Comparison of ENCODE assay signal across 21 mouse cellular contexts in genomic region chr16:21690216-21690755, GRCm38 (mm10). TPM values are rescaled to one million over a fixed set of nuclear protein-coding genes. Genes with fewer than 3 reads are reported as not detected.
A peak's percentile ranks its signal among the peaks of the same experiment; 100 is the strongest.
DNase-seq lines count a peak whose midpoint lies in the region; ATAC-seq and TF ChIP-seq lines count a peak whose summit lies in the region.
"Had no signal": no experiment of that assay in that cellular context is flagged by ENCODE, and none has a peak within 500 bp of the region (broad histone marks: within the 10 kb centered on the region; RNA-seq: fewer than 3 reads in every experiment).

No protein-coding gene starts in this region.

- no peak for TF ChIP-seq CTCF in layer of hippocampus, adult 2 months (conservative IDR thresholded peaks at IDR 0.05)

- peak overlapping the region; percentile 14; the same call in 1 of the 2 replicates for H3K27ac ChIP-seq in midbrain, embryonic 10.5 days (replicated peaks)
- H3K27ac ChIP-seq in midbrain, embryonic 16.5 days (ENCODE audit: low read length) = no peak overlapping the region
- H3K27ac ChIP-seq in midbrain, embryonic 13.5 days = peak overlapping the region; percentile 7; the same call in 1 of the 2 replicates
- H3K27ac ChIP-seq in layer of hippocampus, adult 2 months = no peak overlapping the region
- H3K27ac ChIP-seq: forebrain, embryonic 12.5 days; hindbrain, embryonic 10.5 days; intestine, embryonic 15.5 days; kidney, embryonic 15.5 days; limb, embryonic 10.5 days; macrophage; neural tube, embryonic 13.5 days had no signal

- H3K9ac ChIP-seq in midbrain, embryonic 16.5 days (ENCODE audit: low read depth, low read length) = no peak overlapping the region
- H3K9ac ChIP-seq in midbrain, embryonic 13.5 days (replicated peaks) = no peak overlapping the region
- H3K9ac ChIP-seq: forebrain, embryonic 12.5 days; intestine, embryonic 15.5 days; kidney, embryonic 15.5 days had no signal

- peaks cover 51% of the 10 kb centered on the region for H3K4me1 ChIP-seq in midbrain, embryonic 10.5 days
- H3K4me1 ChIP-seq in midbrain, embryonic 16.5 days (ENCODE audit: control insufficient read depth, insufficient read depth, low read length) = peaks cover 31% of the 10 kb centered on the region
- H3K4me1 ChIP-seq in midbrain, embryonic 13.5 days (replicated peaks) = peaks cover 39% of the 10 kb centered on the region

- WGBS in midbrain, embryonic 10.5 days = 32% methylated on average over 5 of the region's 5 CpGs
- 30% methylated on average over 5 of the region's 5 CpGs for WGBS in midbrain, embryonic 16.5 days
- 29% methylated on average over 5 of the region's 5 CpGs for WGBS in midbrain, embryonic 13.5 days

- H3K4me2 ChIP-seq in midbrain, embryonic 16.5 days (ENCODE audit: low read length) = no peak overlapping the region
- peak overlapping the region; percentile 83 for H3K4me2 ChIP-seq in midbrain, embryonic 13.5 days (replicated peaks)
- H3K4me2 ChIP-seq: intestine, embryonic 15.5 days; kidney, embryonic 15.5 days; liver, embryonic 11.5 days had no signal

- no peaks in the 10 kb centered on the region for H3K27me3 ChIP-seq in midbrain, embryonic 10.5 days (ENCODE audit: low read depth, poor library complexity, severe bottlenecking)
- H3K27me3 ChIP-seq in midbrain, embryonic 16.5 days (ENCODE audit: control insufficient read depth, insufficient read depth, low read depth, low read length) = no peaks in the 10 kb centered on the region
- H3K27me3 ChIP-seq in midbrain, embryonic 13.5 days = no peaks in the 10 kb centered on the region
- H3K27me3 ChIP-seq: forebrain, embryonic 12.5 days; intestine, embryonic 15.5 days; kidney, embryonic 15.5 days; neural tube, embryonic 13.5 days had no signal

- peaks cover 31% of the 10 kb centered on the region for H3K9me3 ChIP-seq in midbrain, embryonic 10.5 days (replicated peaks)
- H3K9me3 ChIP-seq in midbrain, embryonic 16.5 days (replicated peaks; ENCODE audit: control insufficient read depth, low read length, poor library complexity, severe bottlenecking) = 0 out of 2 replicates have a peak, but pooled peaks cover 2% of the 10 kb centered on the region
- H3K9me3 ChIP-seq in midbrain, embryonic 13.5 days = peaks cover 3% of the 10 kb centered on the region; the same call in 1 of the 2 replicates
- H3K9me3 ChIP-seq: forebrain, embryonic 12.5 days; intestine, embryonic 15.5 days; kidney, embryonic 15.5 days; limb, embryonic 10.5 days had no signal

- H3K4me3 ChIP-seq in midbrain, embryonic 10.5 days = peak overlapping the region; percentile 23; the same call in 1 of the 2 replicates
- H3K4me3 ChIP-seq in midbrain, embryonic 16.5 days (ENCODE audit: low read depth, low read length) = no peak overlapping the region
- no peak overlapping the region; the same call in 1 of the 2 replicates for H3K4me3 ChIP-seq in midbrain, embryonic 13.5 days (replicated peaks)
- H3K4me3 ChIP-seq in layer of hippocampus, adult 2 months = no peak overlapping the region
- H3K4me3 ChIP-seq: forebrain, embryonic 12.5 days; hindbrain, embryonic 10.5 days; intestine, embryonic 15.5 days; kidney, embryonic 15.5 days; limb, embryonic 10.5 days; neural tube, embryonic 13.5 days had no signal

- no peak for ATAC-seq in midbrain, embryonic 16.5 days
- no peak for ATAC-seq in midbrain, embryonic 13.5 days
- ATAC-seq: intestine, embryonic 15.5 days had no signal

- peaks cover 50% of the 10 kb centered on the region for H3K36me3 ChIP-seq in midbrain, embryonic 10.5 days
- peaks cover 2% of the 10 kb centered on the region; the same call in 1 of the 2 replicates for H3K36me3 ChIP-seq in midbrain, embryonic 16.5 days (ENCODE audit: control insufficient read depth, insufficient read depth, low read length)
- H3K36me3 ChIP-seq in midbrain, embryonic 13.5 days = peaks cover 33% of the 10 kb centered on the region
- H3K36me3 ChIP-seq: intestine, embryonic 15.5 days; limb, embryonic 10.5 days had no signal

- peak; percentile 27 for DNase-seq in heart, adult 11 months
- no peak for DNase-seq in heart, adult 18-20 months
- no peak for DNase-seq in midbrain, embryonic 10.5 days (ENCODE audit: low spot score)
- DNase-seq in ES-CJ7 (ENCODE audit: low read depth, low spot score) = peak; percentile 58
- no peak for DNase-seq in layer of hippocampus, adult 2 months (ENCODE audit: low spot score in 2 of 2)
- DNase-seq in adrenal gland, postnatal 36 days = no peak
- DNase-seq: cerebellum, adult 11 months; cerebellum, postnatal 14 days; embryo, embryonic 11 days; lung, adult 2 months; right cerebral cortex, postnatal 4 days had no signal

RNA-seq across cellular contexts. Expression of gene 2510009E07Rik, which starts 4.2 kb away (rescaled TPM):
- 10 to 100 TPM; 20.5 to 21.7 TPM for total RNA-seq in heart, adult 18-20 months (2021)
- polyA plus RNA-seq in midbrain, embryonic 10.5 days (2016; fragmentation: Nextera tagmentation; extraction: Ambion mirVana) = 81.7 and 97.5 TPM in 2 replicates
- polyA plus RNA-seq in midbrain, embryonic 16.5 days (2015; fragmentation: Nextera tagmentation; extraction: Ambion mirVana) = 50.4 and 55.3 TPM in 2 replicates
- 76.4 and 91.1 TPM in 2 replicates for polyA plus RNA-seq in midbrain, embryonic 13.5 days (2015; fragmentation: Nextera tagmentation; extraction: Ambion mirVana)
- total RNA-seq in layer of hippocampus, adult 2 months (2021) = 10 to 100 TPM; 38.4 to 40.3 TPM
- total RNA-seq in adrenal gland, postnatal 36 days (2021) = 10 to 100 TPM; 18.0 to 19.5 TPM

Comparison
In these comparisons a context has a peak if more than half of its experiments do, and no peak if none do; other contexts are left out.
1. DNase-seq: peak in heart, adult 11 months (single experiment) and ES-CJ7 (single experiment); none in heart, adult 18-20 months (0 of 2), midbrain, embryonic 10.5 days (single experiment), layer of hippocampus, adult 2 months (0 of 2) and adrenal gland, postnatal 36 days (0 of 2).
2. H3K27ac ChIP-seq: peak in midbrain, embryonic 10.5 days (single experiment) and midbrain, embryonic 13.5 days (single experiment); none in midbrain, embryonic 16.5 days (single experiment) and layer of hippocampus, adult 2 months (single experiment).